Mouse (Mus musculus): ENCODE measurements around the gene Cldn34b4.

The Cldn34b4 gene

GRCm38 (mm10) chrX:76393050-76393449, at the start of gene Cldn34b4:
Cldn34b4 (plus strand) TSS chrX:76393350.
- in situ Hi-C loops (cut with MboI; ENCODE audit: unreplicated experiment in 2 of 2): no loop called here
